Mouse (Mus musculus): ENCODE data around the gene Tpt1.
"Not testable (repeated sequence)": the region's sequence is repeated elsewhere in the genome, so short reads cannot be mapped to it uniquely, and the experiment has no call there.

GRCm38 (mm10) chr14:75829817-75830216 is 15.1 kb upstream of the Tpt1 start:
- not testable (repeated sequence) for TF ChIP-seq CTCF (conservative IDR thresholded peaks at IDR 0.05; ENCODE audit: low read length); NANOG (IDR thresholded peaks at IDR 0.05; ENCODE audit: borderline replicate concordance, low read length); POU5F1 (IDR thresholded peaks at IDR 0.05; ENCODE audit: borderline replicate concordance, low read length)
